10 mouse cellular contexts compared by ENCODE assay signal in the genomic region with DNA sequence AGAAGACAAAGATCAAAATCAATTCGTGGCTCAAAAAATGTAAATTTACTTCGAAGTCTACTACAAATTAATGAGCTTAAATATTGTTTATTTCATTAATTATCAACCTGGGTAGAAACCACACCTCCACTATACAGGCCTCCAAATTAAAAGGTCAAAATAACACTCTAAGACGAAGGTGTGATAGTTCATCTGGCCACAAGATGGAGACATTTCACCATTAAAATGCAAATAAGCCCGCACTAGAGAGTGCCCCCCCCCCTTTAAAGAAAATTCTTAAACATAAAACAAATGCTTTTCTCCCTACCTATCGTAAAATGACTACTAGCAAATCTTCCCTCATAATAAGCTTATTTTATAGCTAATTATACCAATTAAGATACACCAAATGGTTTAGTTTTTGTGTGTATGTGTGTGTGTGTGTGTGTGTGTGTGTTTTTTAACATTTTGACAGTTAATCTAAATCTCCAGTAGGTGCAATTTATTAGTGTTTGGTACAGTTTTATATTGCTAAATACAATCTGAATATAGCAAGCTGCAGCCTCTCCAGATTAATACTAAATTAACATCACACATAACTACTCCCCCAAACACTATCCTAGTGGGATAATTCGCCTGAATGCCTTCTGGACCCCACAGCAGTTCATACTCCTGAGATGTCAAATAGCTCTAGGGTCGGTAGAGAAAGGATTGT. TPM values are rescaled to one million over a fixed set of nuclear protein-coding genes. Genes with fewer than 3 reads are reported as not detected.
A peak's percentile ranks its signal among the peaks of the same experiment; 100 is the strongest.
DNase-seq lines count a peak whose midpoint lies in the region; ATAC-seq and TF ChIP-seq lines count a peak whose summit lies in the region.
"Had no signal": no experiment of that assay in that cellular context is flagged by ENCODE, and none has a peak within 500 bp of the region (broad histone marks: within the 10 kb centered on the region; RNA-seq: fewer than 3 reads in every experiment).

No protein-coding gene starts in this region.

- CTCF ChIA-PET in Patski (lab: Charles Lee) = interaction anchor here (0.7 to 2.0 kb wide), 10 partner anchors 8 to 731 kb away, joined by 3 to 6 read pairs (median 4); no protein-coding TSS in a partner anchor

- H3K9ac ChIP-seq in forebrain, embryonic 13.5 days = no peak overlapping the region
- H3K9ac ChIP-seq in liver, embryonic 14.5 days (replicated peaks) = no peak overlapping the region
- H3K9ac ChIP-seq: embryonic facial prominence, embryonic 12.5 days; liver, embryonic 15.5 days had no signal

- DNase-seq in left cerebral cortex, adult 2 months (ENCODE audit: extremely low spot score in 1 of 2, low spot score in 2 of 2) = no peak
- no peak for DNase-seq in left cerebral cortex, adult 8-10 months (ENCODE audit: low spot score in 2 of 2)
- DNase-seq in Patski (ENCODE audit: low read depth, low spot score) = no peak
- DNase-seq in liver, embryonic 14.5 days (ENCODE audit: low read depth in 3 of 3, low spot score in 3 of 3) = no peak
- DNase-seq in skeletal muscle tissue, adult 2 months (ENCODE audit: low read depth, low spot score) = peak; percentile 13
- DNase-seq in frontal cortex, postnatal 10 days (ENCODE audit: low spot score in 2 of 2) = no peak
- DNase-seq in right cerebral cortex, postnatal 4 days = no peak

- ATAC-seq in Patski = peak; percentile 65
- peak; percentile 90 for ATAC-seq in forebrain, embryonic 13.5 days
- ATAC-seq in liver, embryonic 14.5 days (ENCODE audit: insufficient read depth) = no peak

- in situ Hi-C loops in Patski (cut with MboI; ENCODE audit: low pct_unique_long_range_greater_than_20kb) = no loop called here

- no peaks in the 10 kb centered on the region for H3K4me1 ChIP-seq in forebrain, embryonic 13.5 days
- no peaks in the 10 kb centered on the region for H3K4me1 ChIP-seq in liver, embryonic 14.5 days (replicated peaks; ENCODE audit: control insufficient read depth in 2 of 2, insufficient read depth in 2 of 2, low read length in 1 of 2)
- H3K4me1 ChIP-seq: embryonic facial prominence, embryonic 12.5 days; liver, embryonic 15.5 days had no signal

- no peak overlapping the region for H3K4me3 ChIP-seq in left cerebral cortex, adult 2 months
- no peak overlapping the region for H3K4me3 ChIP-seq in forebrain, embryonic 13.5 days
- no peak overlapping the region for H3K4me3 ChIP-seq in liver, embryonic 14.5 days (ENCODE audit: insufficient read depth in 1 of 2, low read depth in 2 of 2, low read length in 2 of 2)
- H3K4me3 ChIP-seq: embryonic facial prominence, embryonic 12.5 days; liver, embryonic 15.5 days had no signal

- peak; percentile 73 for TF ChIP-seq CTCF in left cerebral cortex, adult 2 months (IDR thresholded peaks at IDR 0.05)
- peak; percentile 55 for TF ChIP-seq CTCF in Patski (IDR thresholded peaks at IDR 0.05)
- TF ChIP-seq CTCF in liver, embryonic 14.5 days (IDR thresholded peaks at IDR 0.05; ENCODE audit: low read depth) = peak; percentile 35; the same call in 1 of the 2 replicates

- no peak overlapping the region for H3K4me2 ChIP-seq in forebrain, embryonic 13.5 days
- no peak overlapping the region for H3K4me2 ChIP-seq in liver, embryonic 14.5 days (ENCODE audit: low read depth)
- H3K4me2 ChIP-seq: embryonic facial prominence, embryonic 12.5 days; liver, embryonic 15.5 days had no signal

- POLR2A ChIA-PET in Patski (lab: Charles Lee) = no interaction called here

- no peaks in the 10 kb centered on the region for H3K36me3 ChIP-seq in forebrain, embryonic 13.5 days (ENCODE audit: poor library complexity, severe bottlenecking)
- H3K36me3 ChIP-seq in liver, embryonic 14.5 days (replicated peaks; ENCODE audit: control insufficient read depth, insufficient read depth, low read depth) = no peaks in the 10 kb centered on the region
- H3K36me3 ChIP-seq: embryonic facial prominence, embryonic 12.5 days; liver, embryonic 15.5 days had no signal

- TF ChIP-seq EP300 in liver, embryonic 14.5 days (IDR thresholded peaks at IDR 0.05; ENCODE audit: low read depth) = no peak

- intact Hi-C loops in left cerebral cortex, adult 2 months (cut with DNase I) = loop anchor here (1.0 to 10.0 kb wide), 4 partner anchors 60 to 727 kb away; no protein-coding TSS in a partner anchor

- H3K27ac ChIP-seq in left cerebral cortex, adult 2 months = no peak overlapping the region
- H3K27ac ChIP-seq in forebrain, embryonic 13.5 days = no peak overlapping the region
- H3K27ac ChIP-seq in liver, embryonic 14.5 days = no peak overlapping the region
- H3K27ac ChIP-seq: embryonic facial prominence, embryonic 12.5 days; liver, embryonic 15.5 days had no signal

- H3K9me3 ChIP-seq in forebrain, embryonic 13.5 days (replicated peaks) = no peaks in the 10 kb centered on the region
- no peaks in the 10 kb centered on the region for H3K9me3 ChIP-seq in liver, embryonic 14.5 days (ENCODE audit: control insufficient read depth, low read length)
- H3K9me3 ChIP-seq: embryonic facial prominence, embryonic 12.5 days; liver, embryonic 15.5 days had no signal

- WGBS in forebrain, embryonic 13.5 days = 21% methylated on average over 7 of the region's 7 CpGs
- WGBS in liver, embryonic 14.5 days (ENCODE audit: insufficient replicate concordance) = 11% methylated on average over 7 of the region's 7 CpGs

- peaks cover 9% of the 10 kb centered on the region for H3K27me3 ChIP-seq in Patski
- no peaks in the 10 kb centered on the region for H3K27me3 ChIP-seq in forebrain, embryonic 13.5 days
- H3K27me3 ChIP-seq in liver, embryonic 14.5 days (ENCODE audit: control insufficient read depth, insufficient read depth, low read length) = no peaks in the 10 kb centered on the region
- H3K27me3 ChIP-seq: embryonic facial prominence, embryonic 12.5 days; liver, embryonic 15.5 days had no signal

RNA-seq across cellular contexts. Expression of a gene that starts 45.0 kb away (rescaled TPM):
- total RNA-seq in left cerebral cortex, adult 2 months (2021) = not detected
- not detected for total RNA-seq in left cerebral cortex, adult 8-10 months (2022)
- not detected for polyA plus RNA-seq in Patski (2021)
- 0.18 and 0.29 TPM in 2 replicates for polyA plus RNA-seq in forebrain, embryonic 13.5 days (2015; fragmentation: Nextera tagmentation; extraction: Ambion mirVana)
- polyA plus RNA-seq in liver, embryonic 14.5 days (2012; rRNA removed) = not detected in 2 replicates
- polyA plus RNA-seq in liver, embryonic 14.5 days (2014; fragmentation: Nextera tagmentation; extraction: Ambion mirVana) = not detected in 2 replicates
- polyA plus RNA-seq: embryonic facial prominence, embryonic 12.5 days; liver, embryonic 15.5 days had no signal
